Mouse (Mus musculus) left cerebral cortex, postnatal 14 days (tissue): ENCODE measurements around the gene Lrrc23. TPM values are rescaled to one million over a fixed set of nuclear protein-coding genes. Genes with fewer than 3 reads are reported as not detected.

ENCODE experiments used
- DNase-seq, 2 experiments: peaks; one replicate each; pipeline ENCODE4 v3.0.0; 2021 to 2022; ENCODE audit warnings: low spot score in 2 of 2, mixed read lengths in 1 of 2
- intact Hi-C: fragments of 180-260 bp; cut with DNase I; formaldehyde crosslinking; loops from one replicate; pipeline ENCODE4 v1.15.1; 2025
- total RNA-seq, 2 experiments: library from RNA; stranded (reverse); gene quantifications; 2 replicates each; pipeline ENCODE4 v1.2.3; 2021

Lrrc23 gene
- total RNA-seq, 2 experiments from 2014 or later, result 0.47 to 0.81 TPM

GRCm38 (mm10) chr6:124729850-124730705 is 49.4 kb downstream of the Lrrc23 start:
- no peak for DNase-seq
- intact Hi-C loops, result no loop called here

DNA sequence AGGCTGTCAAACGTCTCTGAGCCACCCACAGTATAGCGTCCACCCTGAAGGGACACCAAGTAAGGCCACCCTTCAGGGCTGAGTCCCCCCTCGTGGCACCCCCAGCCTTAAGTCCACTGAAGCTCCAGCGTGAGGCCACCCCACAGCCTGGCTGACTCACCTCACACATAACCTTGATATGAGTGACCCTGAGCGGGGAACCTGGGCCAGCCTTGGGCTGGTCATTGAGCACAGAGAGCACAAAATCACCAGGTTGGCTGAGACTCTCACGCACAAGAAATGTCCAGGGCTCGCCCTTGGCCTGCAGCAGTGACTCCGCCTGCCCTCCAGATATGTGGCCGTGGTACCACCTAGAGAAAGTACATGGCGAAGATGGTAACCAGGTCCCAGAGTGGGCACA is 50.9 kb downstream of the Lrrc23 start:
- intact Hi-C loops, result no loop called here
- no peak for DNase-seq

DNA sequence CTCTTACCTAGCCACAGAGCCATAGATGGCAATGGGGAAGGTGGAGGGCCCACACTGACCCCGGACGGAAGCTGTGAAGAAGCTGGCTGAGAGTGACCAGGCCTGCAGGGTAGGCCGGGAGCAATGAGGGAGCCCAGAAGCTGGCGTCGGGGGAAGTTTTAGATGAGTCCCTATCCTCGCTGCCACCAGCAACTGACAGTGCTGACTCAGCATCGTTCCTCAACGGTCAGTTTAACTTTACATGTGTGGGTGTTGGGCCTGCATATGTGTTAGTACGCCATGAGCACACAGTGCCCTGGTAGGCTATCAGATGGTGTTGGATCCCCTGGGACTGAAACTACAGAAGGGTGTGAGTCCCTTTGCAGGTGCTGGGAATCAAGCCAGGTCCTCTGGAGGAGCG is 55.1 kb downstream of the Lrrc23 start:
- DNase-seq, result no peak
- intact Hi-C loops, result no loop called here

GRCm38 (mm10) chr6:124723541-124723940 is 56.0 kb downstream of the Lrrc23 start:
- intact Hi-C loops, result no loop called here
- no peak for DNase-seq

DNA sequence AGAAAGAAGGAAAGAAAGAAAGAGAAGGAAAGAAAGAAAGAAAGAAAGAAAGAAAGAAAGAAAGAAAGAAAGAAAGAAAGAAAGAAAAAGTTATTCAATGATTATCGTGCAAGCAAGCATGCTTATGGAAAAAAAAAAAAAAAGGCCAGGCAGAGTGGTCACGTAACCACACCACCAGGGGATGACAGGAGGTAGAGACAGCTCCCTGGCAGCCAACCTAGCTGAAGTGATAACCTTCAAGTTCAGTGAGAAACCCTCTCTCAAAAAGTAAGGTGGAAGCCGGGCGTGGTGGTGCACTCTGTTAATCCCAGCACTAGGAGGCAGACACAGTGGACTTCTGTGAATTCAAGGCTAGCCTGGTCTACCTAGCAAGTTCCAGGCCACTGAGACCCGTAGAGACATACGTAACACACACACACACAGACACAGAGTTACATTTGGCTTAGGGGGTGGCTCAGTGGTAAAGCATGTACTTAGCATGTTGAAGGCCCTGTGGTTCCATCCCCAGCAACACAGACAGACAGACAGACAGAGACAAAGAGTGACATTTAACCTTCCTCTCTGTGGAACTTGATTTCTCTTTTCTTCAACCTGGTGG is 56.6 kb downstream of the Lrrc23 start:
- no peak for DNase-seq
- intact Hi-C loops, result no loop called here

DNA sequence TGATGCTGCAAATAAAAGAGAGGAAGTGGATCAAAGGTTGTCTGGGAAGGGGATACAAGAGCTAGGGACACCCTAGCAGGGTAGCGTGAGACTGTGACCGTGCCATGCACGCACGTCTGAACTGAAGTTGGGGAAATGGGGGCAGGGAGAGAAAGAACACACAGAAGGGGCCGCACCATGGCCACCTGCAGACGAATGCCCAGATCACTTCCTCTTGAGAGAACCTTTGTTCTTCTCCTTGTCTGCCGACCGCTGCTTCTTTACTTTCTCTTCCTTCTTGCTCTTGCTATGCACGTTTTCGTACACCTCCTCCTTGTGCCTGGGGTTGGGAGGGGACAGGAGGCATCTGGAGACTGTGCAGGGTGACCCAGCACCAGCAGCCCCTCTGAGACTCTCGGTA is 58.6 kb downstream of the Lrrc23 start:
- DNase-seq, result no peak
- intact Hi-C loops, result no loop called here

Other genes starting within 250 kb of the Lrrc23 start
- 1 to 10 TPM; 1.4 to 1.6 TPM for gene C1s1, start 237.4 kb downstream of the Lrrc23 start, total RNA-seq
- under 1 TPM in 1 of 2 experiments, not detected in 1; 0.18 TPM for gene C1rb, start 209.4 kb downstream of the Lrrc23 start, total RNA-seq
- gene C1s2, start 143.6 kb downstream of the Lrrc23 start, total RNA-seq, result under 1 TPM; 0.26 to 0.57 TPM
- gene Lpcat3, start 116.7 kb downstream of the Lrrc23 start, total RNA-seq, result 10 to 100 TPM; 33.8 to 37.1 TPM
- 10 to 100 TPM; 45.6 to 45.9 TPM for gene Emg1, start 67.5 kb downstream of the Lrrc23 start, total RNA-seq
- 100 to 1,000 TPM; 133 to 144 TPM for gene Phb2, start 67.4 kb downstream of the Lrrc23 start, total RNA-seq
- gene Ptpn6, start 41.0 kb downstream of the Lrrc23 start, total RNA-seq, result 1 to 10 TPM; 3.6 to 4.0 TPM
- 100 to 1,000 TPM; 294 to 301 TPM for gene Grcc10, start 38.4 kb downstream of the Lrrc23 start, total RNA-seq
- not detected for gene Gm45234, start 23.7 kb downstream of the Lrrc23 start, total RNA-seq
- 100 to 1,000 TPM; 147 to 166 TPM for gene Atn1, start 23.2 kb downstream of the Lrrc23 start, total RNA-seq
- gene Eno2, start 10.1 kb downstream of the Lrrc23 start, total RNA-seq, result 100 to 1,000 TPM; 719 to 758 TPM
- 1 to 10 TPM; 2.9 to 5.3 TPM for gene Spsb2, start 28.9 kb upstream of the Lrrc23 start, total RNA-seq
- 100 to 1,000 TPM; 629 to 634 TPM for gene Tpi1, start 34.6 kb upstream of the Lrrc23 start, total RNA-seq
- gene Usp5, start 49.8 kb upstream of the Lrrc23 start, total RNA-seq, result 100 to 1,000 TPM; 178 to 184 TPM
- 1 to 10 TPM; 1.6 to 1.7 TPM for gene Cdca3, start 49.8 kb upstream of the Lrrc23 start, total RNA-seq
- not detected for gene Gnb3, start 60.5 kb upstream of the Lrrc23 start, total RNA-seq
- 10 to 100 TPM; 25.9 to 32.9 TPM for gene P3h3, start 78.0 kb upstream of the Lrrc23 start, total RNA-seq
- gene Gpr162, start 84.3 kb upstream of the Lrrc23 start, total RNA-seq, result 100 to 1,000 TPM; 220 to 231 TPM
- 1 to 10 TPM; 1.1 to 1.5 TPM for gene Cd4, start 108.5 kb upstream of the Lrrc23 start, total RNA-seq
- 1 to 10 TPM; 2.1 to 3.0 TPM for gene Lag3, start 132.0 kb upstream of the Lrrc23 start, total RNA-seq
- gene Ptms, start 140.4 kb upstream of the Lrrc23 start, total RNA-seq, result 1,000 to 10,000 TPM; 1,161 to 1,212 TPM
- 100 to 1,000 TPM; 670 to 685 TPM for gene Mlf2, start 151.7 kb upstream of the Lrrc23 start, total RNA-seq
- gene Cops7a, start 185.8 kb upstream of the Lrrc23 start, total RNA-seq, result 100 to 1,000 TPM; 140 to 142 TPM
- gene Pianp, start 217.0 kb upstream of the Lrrc23 start, total RNA-seq, result 100 to 1,000 TPM; 130 to 142 TPM
- gene Zfp384, start 229.4 kb upstream of the Lrrc23 start, total RNA-seq, result 10 to 100 TPM; 41.7 to 42.6 TPM